Mouse (Mus musculus) forebrain, embryonic 11.5 days (tissue): ENCODE measurements at regions not wholly inside any gene's neighbourhood (a gene's known extent, or its start where the extent isn't known, plus 50 kb on each side); places are given as distances from the start of the nearest gene placed in this dataset.

ENCODE experiments used
- ATAC-seq: fragments of 200-750 bp; cut with Nextera tagmentation; replicated peaks from 2 replicates; pipeline ENCODE4 v1.8.0; 2017; ENCODE audit warnings: moderate TSS enrichment; ENCODE audit not compliant: low FRiP score
- DNase-seq: peaks from one replicate; pipeline ENCODE4 v3.0.0-alpha.2; 2017; ENCODE audit warnings: low spot score
- H3K27ac ChIP-seq: fragments of 300-500 bp; sonication (generic); 2 replicates; pipeline ENCODE4 v1.5.1; 2014; ENCODE audit warnings: low read depth, low read length
- H3K27me3 ChIP-seq: fragments of 300-500 bp; sonication (generic); 2 replicates; pipeline ENCODE4 v1.6.1; 2014; ENCODE audit warnings: mild to moderate bottlenecking, low read length, mixed read lengths; ENCODE audit not compliant: control insufficient read depth, insufficient read depth
- H3K36me3 ChIP-seq: fragments of 300-500 bp; sonication (generic); 2 replicates; pipeline ENCODE4 v1.6.1; 2014; ENCODE audit warnings: mild to moderate bottlenecking, low read length, moderate library complexity, mixed read lengths; ENCODE audit not compliant: control insufficient read depth, insufficient read depth
- H3K4me1 ChIP-seq: fragments of 300-500 bp; sonication (generic); replicated peaks from 2 replicates; pipeline ENCODE4 v1.6.1; 2014; ENCODE audit warnings: low read length, mixed read lengths; ENCODE audit not compliant: control insufficient read depth, insufficient read depth
- H3K4me2 ChIP-seq: fragments of 300-500 bp; sonication (generic); 2 replicates; pipeline ENCODE4 v1.6.1; 2014; ENCODE audit warnings: low read depth, mild to moderate bottlenecking, low read length, moderate library complexity, mixed read lengths; ENCODE audit not compliant: severe bottlenecking
- H3K4me3 ChIP-seq: fragments of 300-500 bp; sonication (generic); 2 replicates; pipeline ENCODE4 v1.5.1; 2014; ENCODE audit warnings: low read depth, low read length
- H3K9ac ChIP-seq: fragments of 300-500 bp; sonication (generic); 2 replicates; pipeline ENCODE4 v1.6.1; 2014; ENCODE audit warnings: low read length
- H3K9me3 ChIP-seq: fragments of 300-500 bp; sonication (generic); 2 replicates; pipeline ENCODE4 v1.6.1; 2016; ENCODE audit warnings: low read length, mixed read lengths; ENCODE audit not compliant: control insufficient read depth
- WGBS: fragments of 180-500 bp; shearing (Covaris S2); extraction: QIAGEN DNeasy Blood & Tissue Kit; methylation state at CpG from one replicate; pipeline ENCODE4 v1.1.7; 2014; 5-methylcytosine and 5-hydroxymethylcytosine counted together

DNA sequence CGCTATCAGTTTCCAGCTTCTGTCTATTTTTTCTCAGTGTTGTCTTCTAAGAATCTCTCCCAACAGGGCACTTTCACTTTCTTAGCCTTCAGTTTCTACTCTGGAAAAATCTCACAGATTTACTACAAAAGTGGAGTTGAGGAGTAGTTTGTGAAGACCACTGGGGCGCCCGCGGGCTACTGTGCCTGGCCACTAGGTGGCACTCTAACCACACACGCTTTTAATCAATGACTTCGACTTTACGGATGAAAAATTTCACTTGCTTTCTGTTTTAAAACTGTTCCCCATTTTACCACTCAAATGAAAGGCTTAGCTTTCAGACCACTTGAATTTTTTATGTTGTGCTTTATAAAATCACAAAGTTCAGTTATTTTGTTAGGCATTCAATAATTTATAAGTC is 151.8 kb downstream of the 1700017N19Rik start:
- peak; percentile 55; the same call in 1 of the 2 replicates for ATAC-seq
- 12% methylated on average over 7 of the region's 7 CpGs for WGBS
- no peak overlapping the region for H3K9ac ChIP-seq

DNA sequence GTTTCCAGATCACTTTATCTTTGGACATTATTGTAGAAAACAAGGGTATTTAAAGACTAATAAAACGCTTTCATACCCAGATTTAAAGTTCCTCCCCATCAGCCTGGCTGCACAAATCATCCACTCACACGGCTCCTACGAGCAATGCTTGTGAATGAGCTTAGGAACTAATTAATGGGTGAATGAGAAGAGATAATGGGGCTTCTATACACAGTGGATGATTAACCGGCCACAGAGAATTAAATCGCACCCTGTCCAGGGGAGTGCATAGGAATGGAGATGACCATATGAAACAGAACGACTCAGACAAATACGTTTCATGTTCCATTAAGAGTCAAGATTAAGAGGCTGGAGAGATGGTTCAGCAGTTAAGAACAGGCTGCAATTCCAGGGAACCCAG is 155.9 kb downstream of the 1700017N19Rik start:
- Histone ChIP-seq H3K4me3 (no peak overlapping the region), H3K9ac (no peak overlapping the region), H3K4me2 (no peak overlapping the region), H3K36me3 (no peaks in the 10 kb centered on the region), H3K27me3 (no peaks in the 10 kb centered on the region), H3K9me3 (no peaks in the 10 kb centered on the region), H3K27ac (no peak overlapping the region), H3K4me1 (no peaks in the 10 kb centered on the region; the same call in 1 of the 2 replicates)
- peak; percentile 47; the same call in 1 of the 2 replicates for ATAC-seq
- DNase-seq: no peak
- 23% methylated on average over 7 of the region's 7 CpGs for WGBS

More for the DNA sequence above, 151.8 kb downstream of the 1700017N19Rik start:
- Histone ChIP-seq H3K36me3 (no peaks in the 10 kb centered on the region), H3K4me3 (no peak overlapping the region), H3K4me1 (no peaks in the 10 kb centered on the region; the same call in 1 of the 2 replicates), H3K27me3 (no peaks in the 10 kb centered on the region), H3K9me3 (no peaks in the 10 kb centered on the region), H3K27ac (no peak overlapping the region), H3K4me2 (no peak overlapping the region)
- DNase-seq: peak; percentile 84

DNA sequence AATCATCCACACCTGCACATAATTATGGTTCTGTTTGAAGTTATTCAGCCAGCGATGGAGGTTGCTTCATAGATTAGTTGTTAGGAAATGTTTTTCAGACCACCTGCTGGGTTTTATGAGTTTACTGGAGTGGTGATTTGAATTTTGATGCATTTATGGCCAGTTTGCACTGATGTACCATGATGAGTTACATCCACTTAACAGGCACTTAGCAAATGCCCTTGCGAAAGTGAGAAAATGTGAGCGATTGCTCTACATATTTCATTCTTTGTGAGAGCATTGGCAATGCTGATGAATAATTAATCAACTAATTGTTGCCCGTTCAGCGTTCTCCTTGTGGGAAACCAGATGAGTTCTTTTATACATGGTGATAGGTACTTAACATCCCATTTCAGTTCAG is 164.7 kb downstream of the 1700017N19Rik start:
- Histone ChIP-seq H3K4me3 (no peak overlapping the region), H3K9me3 (no peaks in the 10 kb centered on the region), H3K27ac (no peak overlapping the region), H3K4me2 (no peak overlapping the region), H3K9ac (no peak overlapping the region), H3K27me3 (no peaks in the 10 kb centered on the region), H3K36me3 (no peaks in the 10 kb centered on the region), H3K4me1 (no peaks in the 10 kb centered on the region)
- 64% methylated on average over 5 of the region's 5 CpGs for WGBS
- peak; percentile 46; the same call in 1 of the 2 replicates for ATAC-seq
- no peak for DNase-seq

- Histone ChIP-seq H3K36me3 (no peaks in the 10 kb centered on the region), H3K9me3 (no peaks in the 10 kb centered on the region), H3K4me2 (no peak overlapping the region), H3K27me3 (no peaks in the 10 kb centered on the region), H3K27ac (no peak overlapping the region), H3K4me1 (no peaks in the 10 kb centered on the region), H3K4me3 (no peak overlapping the region), H3K9ac (no peak overlapping the region)
- ATAC-seq (no peak), DNase-seq (no peak)
These were observed 184.0 kb downstream of the 1700017N19Rik start for GRCm38 (mm10) chr10:100774252-100774651.

- no peak overlapping the region for H3K4me3 ChIP-seq
- no peaks in the 10 kb centered on the region for H3K36me3 ChIP-seq
- ATAC-seq: no peak
- H3K27me3 ChIP-seq: no peaks in the 10 kb centered on the region
- no peak overlapping the region for H3K27ac ChIP-seq
- no peak for DNase-seq
- no peak overlapping the region for H3K9ac ChIP-seq
- H3K4me1 ChIP-seq: no peaks in the 10 kb centered on the region
- no peak overlapping the region for H3K4me2 ChIP-seq
- H3K9me3 ChIP-seq: no peaks in the 10 kb centered on the region
- WGBS: 63% methylated on average over 3 of the region's 3 CpGs
These were observed 201.9 kb downstream of the 1700017N19Rik start for GRCm38 (mm10) chr10:100792166-100792565.

GRCm38 (mm10) chr10:100792569-100792968 is 202.3 kb downstream of the 1700017N19Rik start:
- Histone ChIP-seq H3K9ac (no peak overlapping the region), H3K27me3 (no peaks in the 10 kb centered on the region), H3K4me1 (no peaks in the 10 kb centered on the region), H3K4me3 (no peak overlapping the region), H3K4me2 (no peak overlapping the region), H3K36me3 (no peaks in the 10 kb centered on the region), H3K9me3 (no peaks in the 10 kb centered on the region), H3K27ac (no peak overlapping the region)
- ATAC-seq: no peak
- no peak for DNase-seq
- WGBS: 55% methylated on average over 4 of the region's 4 CpGs

DNA sequence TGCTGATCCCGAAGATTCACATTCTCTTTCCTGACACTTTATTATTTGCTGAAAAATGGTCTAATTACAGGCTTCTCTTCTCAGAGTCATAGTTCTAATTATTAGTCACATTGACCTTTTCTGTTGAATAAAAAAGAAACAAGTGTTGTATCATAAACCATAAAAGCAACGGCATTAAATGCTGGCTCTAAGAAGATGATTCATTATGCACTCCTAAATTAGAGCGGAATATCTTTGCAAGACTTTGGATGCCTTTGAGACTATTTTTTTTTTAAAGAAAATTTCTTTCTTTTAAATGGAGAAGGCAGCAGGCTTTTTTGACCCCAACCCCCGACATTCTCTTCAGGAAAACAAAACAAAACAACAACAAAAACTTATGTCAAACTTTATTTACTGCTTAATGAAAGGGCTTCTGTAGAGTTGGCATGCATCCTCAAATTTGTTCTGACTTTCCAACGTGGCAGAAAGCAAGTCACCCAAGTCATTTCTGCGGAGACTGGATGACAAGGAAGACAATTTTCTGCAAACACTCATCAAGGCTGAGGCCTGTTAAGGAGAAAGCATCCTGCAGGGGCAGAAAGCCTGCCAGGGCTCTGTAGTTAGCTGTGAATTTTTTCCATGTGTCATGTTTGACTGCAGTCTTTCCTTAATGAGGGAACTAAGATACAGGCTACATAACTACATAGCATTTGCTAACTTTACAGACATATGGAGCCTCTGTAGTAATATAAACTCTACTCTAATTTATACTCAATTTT is 205.1 kb downstream of the 1700017N19Rik start:
- no peak overlapping the region for H3K4me3 ChIP-seq
- H3K27ac ChIP-seq: no peak overlapping the region
- no peaks in the 10 kb centered on the region for H3K4me1 ChIP-seq
- no peak overlapping the region for H3K9ac ChIP-seq
- no peaks in the 10 kb centered on the region for H3K9me3 ChIP-seq
- DNase-seq (no peak), ATAC-seq (no peak)
- H3K4me2 ChIP-seq: no peak overlapping the region
- H3K27me3 ChIP-seq: no peaks in the 10 kb centered on the region
- WGBS: 75% methylated on average over 6 of the region's 6 CpGs
- no peaks in the 10 kb centered on the region for H3K36me3 ChIP-seq

GRCm38 (mm10) chr10:100811639-100812038 is 221.4 kb downstream of the 1700017N19Rik start:
- Histone ChIP-seq H3K36me3 (no peaks in the 10 kb centered on the region), H3K9ac (no peak overlapping the region), H3K9me3 (no peaks in the 10 kb centered on the region), H3K27me3 (no peaks in the 10 kb centered on the region), H3K4me2 (no peak overlapping the region), H3K4me3 (no peak overlapping the region), H3K27ac (no peak overlapping the region), H3K4me1 (no peaks in the 10 kb centered on the region)
- ATAC-seq (no peak), DNase-seq (no peak)
- WGBS: 81% methylated on average over 2 of the region's 2 CpGs

GRCm38 (mm10) chr10:100834794-100835193 is 244.5 kb downstream of the 1700017N19Rik start:
- Histone ChIP-seq H3K9me3 (no peaks in the 10 kb centered on the region), H3K4me3 (no peak overlapping the region), H3K4me2 (no peak overlapping the region), H3K9ac (no peak overlapping the region), H3K27ac (no peak overlapping the region), H3K4me1 (no peaks in the 10 kb centered on the region), H3K27me3 (no peaks in the 10 kb centered on the region), H3K36me3 (no peaks in the 10 kb centered on the region)
- ATAC-seq (no peak), DNase-seq (no peak)
- 78% methylated on average over 4 of the region's 4 CpGs for WGBS
